Mouse (Mus musculus): ENCODE data around the gene Slc25a33.

Gene Slc25a33

GRCm38 (mm10) chr4:149728810-149729209, 45.3 kb downstream of the Slc25a33 start:
- DNase-seq (ENCODE audit: low read depth, low spot score): no peak

GRCm38 (mm10) chr4:149727636-149728035, 46.4 kb downstream of the Slc25a33 start:
- DNase-seq (ENCODE audit: low read depth, low spot score): no peak

- peak; percentile 35 for DNase-seq (ENCODE audit: low read depth, low spot score)
Observed at GRCm38 (mm10) chr4:149725661-149726350, 48.3 kb downstream of the Slc25a33 start.

- no peak for DNase-seq (ENCODE audit: low read depth, low spot score)
Observed at GRCm38 (mm10) chr4:149724916-149725470, 49.1 kb downstream of the Slc25a33 start.

- peak; percentile 37 for DNase-seq (ENCODE audit: low read depth, low spot score)
Observed at GRCm38 (mm10) chr4:149723855-149724731, 50.0 kb downstream of the Slc25a33 start.

- DNase-seq (ENCODE audit: low read depth, low spot score): no peak
Observed at GRCm38 (mm10) chr4:149723021-149723390, 51.1 kb downstream of the Slc25a33 start.

- no peak for DNase-seq (ENCODE audit: low read depth, low spot score)
Observed at GRCm38 (mm10) chr4:149722104-149723020, 51.7 kb downstream of the Slc25a33 start.

GRCm38 (mm10) chr4:149721163-149721562, 52.9 kb downstream of the Slc25a33 start:
- no peak for DNase-seq (ENCODE audit: low read depth, low spot score)

- DNase-seq (ENCODE audit: low read depth, low spot score): peak; percentile 41
Observed at GRCm38 (mm10) chr4:149719686-149720085, 54.4 kb downstream of the Slc25a33 start.

GRCm38 (mm10) chr4:149714542-149714941, 59.5 kb downstream of the Slc25a33 start:
- no peak for DNase-seq (ENCODE audit: low read depth, low spot score)

- DNase-seq (ENCODE audit: low read depth, low spot score): peak; percentile 28
Observed at GRCm38 (mm10) chr4:149711955-149712354, 62.1 kb downstream of the Slc25a33 start.

- DNase-seq (ENCODE audit: low read depth, low spot score): no peak
Observed at GRCm38 (mm10) chr4:149711485-149711884, 62.6 kb downstream of the Slc25a33 start.

- peak; percentile 57 for DNase-seq (ENCODE audit: low read depth, low spot score)
Observed at GRCm38 (mm10) chr4:149710510-149710909, 63.6 kb downstream of the Slc25a33 start.

GRCm38 (mm10) chr4:149705941-149706340, 68.1 kb downstream of the Slc25a33 start:
- no peak for DNase-seq (ENCODE audit: low read depth, low spot score)

- DNase-seq (ENCODE audit: low read depth, low spot score): no peak
Observed at GRCm38 (mm10) chr4:149705298-149705697, 68.8 kb downstream of the Slc25a33 start.

GRCm38 (mm10) chr4:149702210-149702979, 71.7 kb downstream of the Slc25a33 start, which contains the start of gene Pik3cd:
TSS of gene Pik3cd (minus strand) at chr4:149702571.
- DNase-seq (ENCODE audit: low read depth, low spot score): no peak

GRCm38 (mm10) chr4:149701426-149702209, 72.5 kb downstream of the Slc25a33 start:
- DNase-seq (ENCODE audit: low read depth, low spot score): no peak

- DNase-seq (ENCODE audit: low read depth, low spot score): no peak
Observed at GRCm38 (mm10) chr4:149699953-149700352, 74.1 kb downstream of the Slc25a33 start.

- DNase-seq (ENCODE audit: low read depth, low spot score): peak; percentile 48
Observed at GRCm38 (mm10) chr4:149698197-149698821, 75.8 kb downstream of the Slc25a33 start.

All from forelimb bud, embryonic 11.5 days (tissue).